Mouse (Mus musculus) intestine, postnatal 0 days (tissue): ENCODE measurements around the gene Ap3m1. TPM values are rescaled to one million over a fixed set of nuclear protein-coding genes. Genes with fewer than 3 reads are reported as not detected.

Source experiments
- ATAC-seq: fragments of 200-750 bp; cut with Nextera tagmentation; 2 replicates; pipeline ENCODE4 v1.8.0; 2017; ENCODE audit warnings: mild to moderate bottlenecking, moderate TSS enrichment, moderate library complexity
- H3K27ac ChIP-seq: fragments of 300-500 bp; sonication (generic); 2 replicates; pipeline ENCODE4 v1.5.1; 2014; ENCODE audit warnings: mild to moderate bottlenecking, low read depth, low read length, moderate library complexity
- H3K27me3 ChIP-seq: fragments of 300-500 bp; sonication (generic); replicated peaks from 2 replicates; pipeline ENCODE4 v1.6.1; 2014; ENCODE audit warnings: low read length, mixed read lengths; ENCODE audit not compliant: control insufficient read depth, insufficient read depth
- H3K36me3 ChIP-seq: fragments of 300-500 bp; sonication (generic); 2 replicates; pipeline ENCODE4 v1.6.1; 2014; ENCODE audit warnings: mild to moderate bottlenecking, moderate library complexity; ENCODE audit not compliant: control insufficient read depth, insufficient read depth
- H3K4me1 ChIP-seq: fragments of 300-500 bp; sonication (generic); replicated peaks from 2 replicates; pipeline ENCODE4 v1.6.1; 2014; ENCODE audit warnings: antibody characterized with exemption, low read length, mixed read lengths; ENCODE audit not compliant: control insufficient read depth, insufficient read depth
- H3K4me2 ChIP-seq: fragments of 300-500 bp; sonication (generic); replicated peaks from 2 replicates; pipeline ENCODE4 v1.6.1; 2014; ENCODE audit warnings: low read depth, mild to moderate bottlenecking, moderate library complexity
- H3K4me3 ChIP-seq: fragments of 300-500 bp; sonication (generic); 2 replicates; pipeline ENCODE4 v1.5.1; 2014; ENCODE audit warnings: low read depth, low read length
- H3K9ac ChIP-seq: fragments of 300-500 bp; sonication (generic); 2 replicates; pipeline ENCODE4 v1.6.1; 2014; ENCODE audit warnings: mild to moderate bottlenecking, low read depth, low read length
- H3K9me3 ChIP-seq: fragments of 300-500 bp; sonication (generic); 2 replicates; pipeline ENCODE4 v1.6.1; 2016; ENCODE audit warnings: mixed run types; ENCODE audit not compliant: control insufficient read depth
- CTCF ChIP-seq: sonication (generic); IDR thresholded peaks from 2 replicates; pipeline ENCODE4 v1.5.1; 2016; ENCODE audit warnings: low read depth, mild to moderate bottlenecking, control low read depth, antibody characterized with exemption, moderate library complexity
- WGBS: fragments of 180-500 bp; shearing (Covaris S2); extraction: QIAGEN DNeasy Blood & Tissue Kit; methylation state at CpG from one replicate; pipeline ENCODE4 v1.1.7; 2014; 5-methylcytosine and 5-hydroxymethylcytosine counted together
- polyA plus RNA-seq: library from polyadenylated mRNA; unstranded; fragments of >200 nt; fragmentation: Nextera tagmentation; extraction: Ambion mirVana; gene quantifications from 2 replicates; pipeline ENCODE4 v1.2.1, GENCODE M21; 2015

The Ap3m1 gene
- polyA plus RNA-seq, 1 experiment from 2014 or later: 58.8 TPM

GRCm38 (mm10) chr14:21090930-21091486 is 38.7 kb upstream of the Ap3m1 start:
- Histone ChIP-seq H3K9ac (no peak overlapping the region), H3K4me2 (peak overlapping the region; percentile 46; the same call in 1 of the 2 replicates), H3K4me3 (no peak overlapping the region), H3K9me3 (no peaks in the 10 kb centered on the region), H3K27ac (no peak overlapping the region), H3K36me3 (no peaks in the 10 kb centered on the region), H3K27me3 (no peaks in the 10 kb centered on the region), H3K4me1 (peaks cover 19% of the 10 kb centered on the region)
- no peak for TF ChIP-seq CTCF
- peak; percentile 87 for ATAC-seq
- WGBS: 47% methylated on average over 3 of the region's 3 CpGs

- no peaks in the 10 kb centered on the region for H3K27me3 ChIP-seq
- no peak overlapping the region for H3K9ac ChIP-seq
- ATAC-seq: peak; percentile 66
- H3K4me3 ChIP-seq: no peak overlapping the region
- no peak; the same call in 1 of the 2 replicates for TF ChIP-seq CTCF
- H3K36me3 ChIP-seq: no peaks in the 10 kb centered on the region
- H3K27ac ChIP-seq: peak overlapping the region; percentile 74; the same call in 1 of the 2 replicates
- WGBS: 33% methylated on average over 3 of the region's 3 CpGs
- no peaks in the 10 kb centered on the region for H3K9me3 ChIP-seq
- peak overlapping the region; percentile 46 for H3K4me2 ChIP-seq
- peaks cover 19% of the 10 kb centered on the region for H3K4me1 ChIP-seq
Observed at GRCm38 (mm10) chr14:21090400-21090799, 38.1 kb upstream of the Ap3m1 start.

- Histone ChIP-seq H3K36me3 (no peaks in the 10 kb centered on the region), H3K9me3 (no peaks in the 10 kb centered on the region), H3K27me3 (no peaks in the 10 kb centered on the region), H3K27ac (no peak overlapping the region), H3K4me3 (no peak overlapping the region), H3K9ac (no peak overlapping the region), H3K4me1 (peaks cover 27% of the 10 kb centered on the region), H3K4me2 (no peak overlapping the region)
- 54% methylated on average over 3 of the region's 3 CpGs for WGBS
- ATAC-seq: no peak
- no peak for TF ChIP-seq CTCF
Observed at GRCm38 (mm10) chr14:21088731-21089130, 36.4 kb upstream of the Ap3m1 start.

- Histone ChIP-seq H3K4me3 (no peak overlapping the region), H3K4me1 (peaks cover 31% of the 10 kb centered on the region), H3K9ac (no peak overlapping the region), H3K27ac (peak overlapping the region; percentile 70), H3K36me3 (no peaks in the 10 kb centered on the region), H3K9me3 (no peaks in the 10 kb centered on the region), H3K4me2 (peak overlapping the region; percentile 35; the same call in 1 of the 2 replicates), H3K27me3 (no peaks in the 10 kb centered on the region)
- no peak for ATAC-seq
- WGBS: 38% methylated on average over 4 of the region's 4 CpGs
- no peak for TF ChIP-seq CTCF
Observed at GRCm38 (mm10) chr14:21087390-21088060, 35.2 kb upstream of the Ap3m1 start.

- Histone ChIP-seq H3K27me3 (no peaks in the 10 kb centered on the region), H3K4me3 (no peak overlapping the region), H3K4me2 (peak overlapping the region; percentile 35; the same call in 1 of the 2 replicates), H3K9ac (no peak overlapping the region), H3K4me1 (peaks cover 31% of the 10 kb centered on the region), H3K27ac (peak overlapping the region; percentile 70), H3K9me3 (no peaks in the 10 kb centered on the region), H3K36me3 (no peaks in the 10 kb centered on the region)
- ATAC-seq: no peak
- 31% methylated on average over 7 of the region's 7 CpGs for WGBS
- TF ChIP-seq CTCF: no peak
Observed at GRCm38 (mm10) chr14:21086827-21087351, 34.6 kb upstream of the Ap3m1 start.

- TF ChIP-seq CTCF: no peak
- no peak for ATAC-seq
- Histone ChIP-seq H3K4me2 (no peak overlapping the region), H3K4me1 (peaks cover 31% of the 10 kb centered on the region), H3K36me3 (no peaks in the 10 kb centered on the region), H3K27me3 (no peaks in the 10 kb centered on the region), H3K9ac (no peak overlapping the region), H3K9me3 (no peaks in the 10 kb centered on the region), H3K4me3 (no peak overlapping the region), H3K27ac (no peak overlapping the region)
- WGBS: 16% methylated on average over 2 of the region's 2 CpGs
Observed at GRCm38 (mm10) chr14:21086106-21086505, 33.8 kb upstream of the Ap3m1 start.
